Mouse (Mus musculus): ENCODE measurements at regions not wholly inside any gene's neighbourhood (a gene's known extent, or its start where the extent isn't known, plus 50 kb on each side); places are given as distances from the start of the nearest gene placed in this dataset.

DNA sequence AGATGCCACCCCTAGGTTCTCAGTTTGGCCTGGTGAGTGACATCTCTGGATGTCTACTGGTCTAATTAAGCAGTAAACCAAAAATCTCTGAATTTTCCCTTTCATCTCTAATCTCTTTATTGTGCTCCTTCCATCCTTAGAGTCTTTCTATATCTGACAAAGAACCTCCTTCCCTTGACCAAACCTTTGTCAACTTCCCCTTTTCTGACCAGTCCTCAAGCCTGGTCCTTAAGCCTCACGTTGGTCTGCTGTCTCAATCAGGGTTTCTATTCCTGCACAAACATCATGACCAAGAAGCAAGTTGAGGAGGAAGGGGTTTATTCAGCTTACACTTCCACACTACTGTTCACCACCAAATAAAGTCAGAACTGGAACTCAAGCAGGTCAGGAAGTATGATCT lies 116.4 kb upstream of the Tab2 start:
- DNase-seq (ENCODE audit: low spot score): no peak

DNA sequence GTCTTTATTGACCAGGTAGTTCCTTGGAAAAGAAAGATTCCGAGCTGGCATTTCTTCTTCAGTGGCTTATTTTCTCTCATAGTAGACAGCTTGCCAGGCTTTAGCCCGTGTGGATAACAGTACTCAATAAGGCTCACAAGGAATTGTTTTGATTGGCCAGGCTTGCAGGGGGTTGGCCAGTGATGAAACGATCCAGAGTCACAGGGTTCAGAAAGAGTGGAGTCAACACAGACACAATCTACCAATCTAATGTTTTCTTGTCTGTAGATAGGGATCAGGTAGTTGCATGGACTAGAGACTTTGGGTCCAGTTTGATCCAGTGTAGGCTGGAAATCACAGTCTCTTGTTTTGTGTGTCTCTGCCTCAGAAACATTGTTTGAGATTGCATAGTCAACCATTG lies 115.8 kb upstream of the Tab2 start:
- no peak for DNase-seq (ENCODE audit: low spot score)

DNA sequence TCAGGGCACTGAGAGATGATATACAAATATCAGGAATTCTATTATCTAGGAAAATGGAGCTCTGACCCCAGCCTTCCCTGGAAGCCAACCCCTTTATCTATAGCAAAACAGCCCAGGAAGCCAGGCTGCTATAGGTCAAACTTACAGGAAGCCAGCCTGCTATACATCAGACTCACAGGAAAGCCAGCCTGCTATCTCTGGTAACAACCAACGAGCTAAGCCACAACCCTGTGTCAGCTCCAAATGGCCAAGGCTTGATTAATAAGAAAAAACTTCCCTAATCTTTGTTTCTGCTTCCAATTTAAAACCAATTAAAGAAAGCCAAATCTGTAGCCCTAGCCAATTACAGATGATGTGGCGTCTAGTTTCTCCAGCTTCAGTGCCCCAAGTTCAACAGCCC lies 114.4 kb upstream of the Tab2 start:
- DNase-seq (ENCODE audit: low spot score): no peak

DNA sequence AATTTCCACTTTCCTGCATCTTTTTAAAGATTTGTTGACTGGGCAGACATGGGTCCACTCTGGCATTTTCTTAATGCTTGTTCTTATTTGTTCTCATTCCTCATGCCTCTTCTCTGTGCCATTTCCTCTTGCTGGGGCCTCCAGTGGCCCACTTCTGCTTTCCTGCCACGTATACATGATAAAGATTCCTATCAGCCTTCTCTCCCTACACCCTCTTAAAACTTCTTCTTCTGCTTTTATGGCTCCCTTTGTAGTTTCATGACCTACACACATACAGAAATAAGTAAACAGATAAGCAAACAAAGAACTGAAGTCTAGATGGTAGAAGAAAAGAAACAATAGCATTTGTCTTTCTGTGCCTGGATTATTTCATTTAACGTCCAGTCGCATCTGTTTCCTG lies 110.9 kb upstream of the Tab2 start:
- no peak for DNase-seq (ENCODE audit: low spot score)

DNA sequence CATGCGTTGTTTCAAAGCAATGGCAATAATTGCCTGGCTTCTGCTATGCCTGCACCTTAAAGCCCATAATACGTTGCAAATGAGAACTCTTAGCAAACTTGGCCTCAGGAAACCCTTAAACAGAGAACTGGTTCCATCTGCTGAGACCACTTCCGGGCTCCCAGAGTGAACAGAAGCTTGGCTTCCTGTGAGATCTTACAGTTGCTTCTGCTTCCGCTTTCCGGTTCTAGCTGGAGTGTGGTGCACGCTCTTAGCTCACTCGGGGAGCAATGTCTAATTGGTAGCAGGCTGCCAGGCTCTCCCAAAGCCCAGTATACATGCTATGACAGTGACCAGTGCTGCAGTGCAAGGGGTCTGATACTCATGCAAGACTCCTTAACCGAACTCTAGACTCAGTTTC lies 109.7 kb upstream of the Tab2 start:
- DNase-seq (ENCODE audit: low spot score): no peak

DNA sequence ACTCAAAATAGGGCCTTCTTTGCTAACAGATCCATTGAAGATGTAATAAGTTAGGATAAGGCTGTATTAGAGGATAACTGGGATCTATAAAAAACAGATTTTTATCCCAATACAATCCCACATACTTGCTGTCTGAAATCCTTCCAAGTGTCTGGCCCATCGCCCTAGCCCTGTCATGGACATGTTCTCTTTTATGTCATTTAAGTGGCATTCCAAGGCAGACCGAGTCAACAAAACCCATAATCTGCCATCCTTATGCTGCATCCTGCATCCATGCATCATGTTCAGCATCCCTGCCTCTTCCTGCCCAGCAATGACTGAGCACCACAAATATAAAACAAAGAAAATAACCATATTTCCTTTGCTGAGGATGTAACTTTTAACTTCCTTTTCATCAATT lies 108.3 kb upstream of the Tab2 start:
- no peak for DNase-seq (ENCODE audit: low spot score)

DNA sequence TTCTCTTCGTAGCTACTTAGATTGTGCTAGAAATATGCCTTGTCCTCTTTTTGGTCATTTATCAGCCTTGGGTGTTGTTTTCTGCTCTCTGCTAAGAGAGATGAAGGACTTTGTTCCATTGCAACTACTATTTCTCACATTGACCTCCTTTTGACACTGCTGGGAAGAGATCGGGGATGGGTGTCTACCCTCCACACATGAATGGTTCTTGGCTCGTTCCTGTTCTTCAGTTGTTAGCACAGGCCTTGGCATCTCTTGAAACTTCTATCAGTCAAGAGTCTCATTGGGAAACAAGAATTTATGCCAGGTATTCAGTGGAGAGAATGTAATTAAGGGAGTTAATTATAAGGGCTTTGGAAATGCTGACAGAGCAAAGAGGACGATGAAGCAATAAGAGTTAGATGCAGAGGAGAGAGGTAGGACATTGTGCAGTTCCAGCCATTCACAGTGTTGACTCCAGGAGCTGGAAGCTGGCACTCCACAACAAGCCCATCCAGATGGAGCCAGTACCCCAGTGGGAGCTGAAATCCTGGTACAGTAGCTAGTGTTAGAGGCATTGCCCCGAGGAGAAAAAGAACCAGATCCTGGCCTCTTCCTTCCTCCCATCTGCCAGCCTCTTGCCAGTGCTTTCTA lies 107.5 kb upstream of the Tab2 start:
- DNase-seq (ENCODE audit: low spot score): no peak

DNA sequence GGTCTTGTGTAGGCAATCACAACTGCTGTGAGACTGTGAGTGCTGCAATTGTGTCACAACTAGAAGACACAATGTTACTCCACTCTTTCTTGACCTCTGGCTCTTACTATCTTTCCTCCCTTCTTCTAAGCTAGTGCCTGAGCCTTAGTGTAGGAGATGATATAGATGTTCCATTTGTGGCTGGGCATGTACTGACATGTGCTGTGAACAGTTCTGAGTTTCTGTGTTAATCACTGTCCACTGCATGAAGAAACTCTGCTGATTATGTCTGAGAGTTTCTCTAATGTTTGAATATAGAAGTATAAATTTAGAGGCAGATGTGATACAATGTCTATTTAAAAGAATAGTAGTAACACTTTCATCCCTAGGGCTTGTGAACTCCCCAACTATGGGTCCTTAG lies 105.0 kb upstream of the Tab2 start:
- DNase-seq (ENCODE audit: low spot score): no peak

DNA sequence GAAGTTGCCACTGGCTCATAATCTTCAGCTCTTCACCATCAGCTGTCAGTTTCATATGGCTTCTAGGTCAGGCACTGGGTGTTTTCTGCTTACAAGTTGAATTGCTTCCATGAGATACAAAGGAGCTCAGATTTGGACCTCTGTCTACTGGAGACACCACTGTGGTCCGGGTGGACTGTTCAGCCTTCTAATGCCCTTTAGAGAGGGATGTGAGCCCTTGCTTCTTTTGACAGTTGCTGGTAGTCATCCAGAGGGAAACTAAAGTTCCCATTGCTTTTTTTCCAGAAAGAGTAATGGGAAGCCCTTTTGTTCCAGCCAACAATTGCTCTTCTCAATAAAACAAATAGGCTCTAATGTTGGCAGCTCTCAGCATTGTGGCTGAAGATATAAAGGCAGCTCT lies 103.7 kb upstream of the Tab2 start:
- DNase-seq (ENCODE audit: low spot score): peak; percentile 21

DNA sequence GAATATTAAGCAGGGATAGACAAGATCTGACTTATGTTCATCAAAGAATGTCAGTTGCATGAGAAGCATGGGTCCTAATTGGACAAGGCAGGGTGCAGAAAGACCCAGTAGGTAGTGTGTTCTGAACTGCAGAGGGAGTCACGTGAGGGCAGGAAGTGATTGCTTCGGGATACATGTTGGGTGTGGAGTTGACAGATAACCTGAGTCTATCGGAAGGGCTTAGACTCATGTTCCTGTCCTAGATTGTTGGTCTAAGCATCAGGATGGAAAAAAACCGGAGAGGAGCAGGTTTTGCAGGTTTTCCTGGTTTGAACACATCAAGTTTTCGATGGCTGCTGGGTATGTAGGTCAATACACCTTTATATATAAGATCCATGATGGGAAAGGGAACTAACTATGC lies 101.8 kb upstream of the Tab2 start:
- no peak for DNase-seq (ENCODE audit: low spot score)

DNA sequence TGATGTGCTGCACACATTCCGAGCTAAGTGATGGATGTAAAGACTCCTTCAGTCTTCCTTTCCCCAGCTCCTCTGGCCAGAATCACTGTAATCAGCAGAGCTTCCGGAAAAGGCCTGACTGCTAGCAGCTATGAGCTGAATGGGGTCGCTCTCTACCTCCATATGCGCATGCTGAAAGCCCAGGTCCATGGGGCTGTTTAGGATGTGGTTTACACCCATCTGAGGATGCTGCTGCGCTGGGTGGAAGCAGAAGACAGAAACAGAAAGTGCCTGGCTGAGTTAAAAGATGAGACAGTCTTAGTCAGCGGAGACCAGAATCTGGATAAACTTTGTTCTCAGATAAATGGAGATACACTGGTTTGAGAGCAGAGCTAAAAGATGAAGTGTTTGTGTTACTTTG lies 99.3 kb upstream of the Tab2 start:
- DNase-seq (ENCODE audit: low spot score): no peak

DNA sequence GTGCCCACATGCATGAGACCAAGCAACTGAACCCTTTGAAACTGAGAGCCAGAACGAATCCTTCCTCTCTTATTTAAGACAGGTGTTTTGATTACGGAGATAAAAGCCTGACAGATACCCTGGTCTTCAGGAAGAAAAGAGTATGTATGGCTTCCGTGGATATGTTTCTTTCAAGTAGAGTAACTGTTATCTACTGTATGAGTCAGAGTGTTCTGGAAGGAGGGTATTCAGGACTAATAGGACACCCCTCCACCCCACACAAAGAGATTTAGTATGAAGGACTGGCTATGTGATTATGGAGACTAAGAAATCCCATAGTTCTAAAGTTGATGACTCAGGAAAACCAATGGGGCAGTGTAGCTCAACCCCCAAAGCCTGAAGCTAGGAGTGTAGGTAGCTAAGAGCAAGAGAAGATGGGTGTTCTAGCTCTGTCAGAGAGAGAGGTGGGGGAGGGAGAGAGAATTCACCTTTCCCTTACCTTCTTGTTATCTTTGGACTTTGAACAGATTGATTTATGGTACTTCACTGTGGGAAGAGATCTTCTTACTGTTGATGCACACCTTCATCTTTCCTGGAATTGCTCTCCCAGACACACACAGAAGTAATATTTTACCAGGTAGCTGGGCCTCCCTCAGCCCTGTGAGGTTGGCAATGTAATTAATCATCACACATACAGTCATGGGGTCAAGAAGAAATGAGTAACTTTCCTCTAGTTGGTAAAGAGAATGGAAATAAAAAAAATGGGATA lies 87.6 kb upstream of the Tab2 start:
- DNase-seq (ENCODE audit: low spot score): no peak

DNA sequence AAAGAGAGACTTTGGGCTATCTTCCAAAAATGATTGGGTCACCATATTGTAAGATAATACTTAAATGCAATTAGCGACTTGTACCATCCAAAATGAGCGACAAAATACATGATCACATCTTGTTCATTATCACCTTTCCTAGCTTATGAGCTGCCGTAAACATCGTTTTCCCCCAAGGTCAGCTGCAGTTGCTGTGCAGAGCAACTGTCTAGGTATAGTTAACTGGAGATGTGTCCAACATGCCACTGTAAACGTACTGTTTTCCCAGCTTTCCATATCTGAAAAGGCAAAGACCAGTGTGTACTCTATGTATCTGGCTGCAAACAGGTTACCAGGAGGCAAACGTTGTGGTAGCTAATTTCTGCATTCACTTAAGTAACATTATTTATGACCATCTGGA lies 86.3 kb upstream of the Tab2 start:
- DNase-seq (ENCODE audit: low spot score): no peak

DNA sequence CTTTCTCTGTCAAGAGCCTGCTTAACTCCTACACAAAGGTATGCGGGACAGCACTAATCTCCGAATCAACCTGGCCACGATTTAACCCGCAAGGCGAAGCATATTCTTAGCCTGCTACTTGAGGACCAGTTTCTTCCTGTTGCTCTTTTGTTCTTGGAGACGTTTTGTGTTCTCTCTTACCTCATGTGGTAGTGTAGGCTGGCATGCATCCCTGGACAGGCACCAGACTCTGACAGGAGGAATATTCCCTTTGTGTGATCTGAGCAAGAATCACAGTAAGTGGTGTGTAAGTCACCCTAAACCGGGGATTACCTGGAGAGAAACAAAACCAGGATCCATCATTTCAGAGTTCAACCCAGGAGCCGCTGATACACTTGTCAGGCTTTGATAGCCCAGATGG lies 85.8 kb upstream of the Tab2 start:
- no peak for DNase-seq (ENCODE audit: low spot score)

DNA sequence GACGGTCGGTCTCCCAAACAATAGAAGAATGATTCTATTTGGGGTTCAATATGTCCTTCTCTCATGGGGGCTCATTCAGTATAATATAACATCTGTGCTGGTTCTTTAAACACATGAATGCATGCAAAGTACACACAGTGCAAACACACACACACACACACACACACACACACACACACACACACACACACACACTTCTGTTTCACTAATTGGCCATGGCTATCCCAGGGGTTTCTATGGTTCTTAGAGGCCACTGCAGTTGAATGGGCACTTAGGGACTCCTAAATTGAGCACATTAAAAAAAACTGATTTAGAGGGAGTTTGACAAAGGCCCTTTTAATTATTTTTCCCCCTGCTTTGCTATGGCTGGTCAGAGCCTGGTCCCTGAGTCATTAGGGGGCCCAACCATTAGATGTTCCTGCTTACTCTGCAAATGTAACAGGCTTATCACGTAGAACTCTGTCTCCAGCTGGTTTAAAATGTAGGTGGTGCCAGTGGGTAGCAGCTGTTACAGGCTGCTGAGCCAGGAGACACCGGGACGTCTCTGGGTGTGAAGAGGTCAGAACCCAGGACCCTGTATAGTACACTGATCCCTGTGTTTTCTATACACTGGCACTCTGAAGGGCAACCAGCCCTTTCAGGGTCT lies 82.1 kb upstream of the Tab2 start:
- peak; percentile 11 for DNase-seq (ENCODE audit: low spot score)

DNA sequence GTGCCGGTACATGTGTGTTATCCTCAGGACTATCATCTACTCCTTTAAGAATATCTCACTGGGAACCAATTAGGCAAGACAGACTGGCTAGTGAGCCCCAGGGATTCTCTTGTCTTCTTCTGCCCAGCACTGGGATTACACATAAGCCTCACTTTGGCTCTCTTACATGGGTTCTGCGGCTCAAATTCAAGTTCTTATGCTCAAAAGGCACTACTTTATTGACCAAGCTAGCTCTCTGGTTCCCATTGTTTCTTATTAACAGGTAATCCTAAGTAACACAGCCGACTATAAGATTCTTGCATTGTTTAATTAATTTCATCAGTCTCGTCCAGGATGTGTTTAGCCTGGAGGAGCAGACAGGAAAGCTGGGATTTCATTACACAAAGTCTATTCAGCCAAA lies 80.3 kb upstream of the Tab2 start:
- DNase-seq (ENCODE audit: low spot score): no peak

DNA sequence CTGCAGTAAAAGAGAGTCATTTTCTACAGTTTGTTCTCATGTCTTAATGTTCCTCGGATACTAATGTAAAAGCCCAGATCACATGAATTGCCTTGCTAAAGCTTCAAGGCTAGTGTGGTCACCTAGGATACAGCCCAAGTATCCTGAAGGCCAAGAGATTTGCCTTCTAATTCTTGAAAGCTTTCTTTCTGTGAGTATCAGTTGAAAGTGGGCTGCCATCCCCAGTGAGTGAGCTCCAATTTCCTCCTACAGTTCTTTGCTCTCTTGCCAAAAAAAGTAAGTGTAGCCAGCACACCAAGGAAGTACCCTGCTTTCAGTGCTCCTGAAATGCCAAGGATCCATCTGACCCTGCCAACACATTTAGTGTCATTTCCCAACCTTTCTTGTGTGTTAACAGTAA lies 79.3 kb upstream of the Tab2 start:
- DNase-seq (ENCODE audit: low spot score): no peak

DNA sequence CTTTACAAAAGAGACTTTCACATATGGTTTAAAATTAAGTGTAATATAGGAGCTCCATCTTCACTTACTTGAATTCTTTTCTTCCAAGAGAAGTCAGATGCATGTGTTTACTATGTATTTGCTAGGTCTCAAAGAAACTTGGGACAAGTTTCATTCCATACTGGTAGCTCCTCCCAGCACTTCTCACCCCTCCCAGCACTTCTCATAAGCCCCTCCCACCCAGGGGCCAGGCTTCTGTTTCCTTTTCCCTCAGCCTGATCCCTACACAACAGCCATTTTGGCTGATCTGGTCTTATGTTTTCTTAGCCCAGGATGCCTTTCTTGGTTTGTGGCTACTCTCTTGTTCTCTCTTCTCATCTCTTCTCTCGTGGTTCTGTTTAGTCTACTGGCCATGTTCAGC lies 76.2 kb upstream of the Tab2 start:
- no peak for DNase-seq (ENCODE audit: low spot score)

DNA sequence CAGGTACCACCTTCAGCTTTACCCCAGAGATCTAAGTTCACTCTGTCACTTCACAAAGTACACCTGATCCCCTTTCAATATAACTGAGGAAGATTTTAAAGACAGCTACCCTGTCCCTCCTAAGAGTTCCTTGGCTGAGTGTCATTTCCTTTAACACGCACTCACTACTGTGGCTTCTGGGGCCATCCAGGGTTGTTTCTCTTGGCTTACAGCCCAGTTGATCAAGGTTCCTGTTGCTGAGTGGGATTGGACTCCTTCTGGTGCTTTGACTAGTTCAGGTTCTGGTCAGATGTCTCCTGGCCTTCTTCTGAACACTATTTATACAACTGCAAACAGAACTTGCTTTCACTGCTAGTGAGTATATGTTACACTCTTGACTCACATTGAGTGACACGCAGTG lies 72.8 kb upstream of the Tab2 start:
- DNase-seq (ENCODE audit: low spot score): no peak

DNA sequence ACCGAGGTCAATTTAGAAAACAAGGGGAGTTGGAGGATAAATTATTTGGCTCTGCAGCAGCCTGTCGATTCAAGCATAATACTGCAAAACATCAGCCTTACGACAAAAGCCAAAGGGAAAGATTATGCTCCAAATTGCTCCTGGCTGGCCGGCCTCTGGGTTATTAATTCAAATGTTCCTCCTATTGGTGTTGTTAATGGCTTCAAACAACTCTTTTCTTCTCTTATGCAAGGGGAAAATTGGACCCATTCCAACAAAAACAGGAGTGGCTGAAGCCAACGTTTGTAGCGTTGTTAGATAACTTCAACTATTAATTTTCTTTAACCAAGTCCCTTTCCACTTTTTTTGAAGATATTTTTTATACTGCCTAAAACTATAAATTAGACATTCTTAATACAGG lies 71.0 kb upstream of the Tab2 start:
- DNase-seq (ENCODE audit: low spot score): no peak

DNA sequence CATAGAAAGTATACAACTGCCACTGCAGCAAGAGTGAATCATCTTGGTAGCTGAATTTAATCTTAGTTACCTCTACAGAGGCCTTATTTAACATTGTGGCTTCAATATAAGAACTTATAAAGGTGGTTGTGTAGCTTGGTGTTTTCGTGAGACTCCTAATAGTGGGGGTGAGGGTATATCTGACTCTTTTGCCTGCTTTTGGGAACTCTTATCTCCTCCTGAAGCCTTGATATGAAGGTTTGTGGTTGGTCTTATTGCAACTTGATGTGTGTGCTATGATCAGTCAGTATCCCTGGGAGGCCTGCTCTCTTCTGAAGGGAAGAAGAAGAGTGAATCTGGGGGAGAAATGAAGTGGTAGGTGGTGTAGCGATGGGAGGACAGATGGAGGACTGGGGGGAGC lies 67.7 kb upstream of the Tab2 start:
- DNase-seq (ENCODE audit: low spot score): no peak

DNA sequence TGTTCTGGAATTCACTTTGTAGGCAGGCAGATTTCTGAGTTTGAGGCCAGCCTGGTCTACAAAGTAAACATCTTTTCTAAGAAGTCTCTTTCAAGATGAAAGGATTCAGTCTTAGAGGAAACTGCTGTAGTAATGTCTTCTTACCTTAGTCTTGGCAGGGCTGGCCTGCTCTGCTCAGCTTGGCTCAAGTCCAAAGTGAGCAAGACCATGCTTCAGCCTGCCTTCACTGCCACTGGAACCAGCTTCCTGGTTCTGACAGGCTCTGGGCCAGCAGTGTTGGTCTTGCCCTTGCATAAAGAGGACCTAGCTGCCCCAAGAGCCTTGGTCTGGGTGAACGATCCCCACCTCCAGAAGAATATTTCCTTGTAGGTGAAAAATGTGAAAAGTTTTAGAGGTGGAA lies 65.9 kb upstream of the Tab2 start:
- no peak for DNase-seq (ENCODE audit: low spot score)

DNA sequence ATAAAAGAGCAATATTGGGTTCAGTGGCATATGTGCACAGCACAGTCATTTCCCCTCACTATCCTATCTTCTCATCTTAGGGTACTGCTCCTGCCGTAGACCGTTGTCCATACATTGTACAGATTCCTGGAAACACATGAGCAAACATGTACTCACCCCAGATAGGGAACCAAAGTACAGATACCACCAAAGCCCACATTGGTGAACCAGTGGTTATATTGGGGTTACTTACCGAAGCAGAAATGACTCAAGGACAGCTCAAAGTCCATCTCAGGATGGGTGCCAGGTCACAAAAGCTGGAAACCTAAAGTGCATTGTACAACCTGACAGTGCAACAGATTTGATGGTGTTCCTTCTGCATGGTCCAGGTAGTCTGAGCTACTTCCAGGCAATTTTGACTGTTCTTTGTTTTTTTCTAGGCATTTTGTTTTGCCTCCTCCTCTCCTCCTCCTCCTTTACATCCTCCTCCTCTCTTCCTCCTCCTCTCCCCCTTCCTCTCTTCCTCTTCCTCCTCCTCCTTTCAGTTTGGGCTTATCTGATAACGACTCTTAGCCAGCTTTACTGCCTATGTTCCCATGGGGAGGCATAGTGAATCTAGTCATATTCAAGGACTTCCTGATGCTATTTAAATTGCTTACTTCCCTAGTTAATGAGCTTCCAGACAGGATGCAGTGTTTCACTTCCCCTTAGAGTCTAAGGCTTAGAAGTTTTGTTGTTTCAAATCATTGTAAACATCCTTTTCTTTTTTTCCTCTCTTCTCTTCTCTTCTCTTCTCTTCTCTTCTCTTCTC lies 65.1 kb upstream of the Tab2 start:
- DNase-seq (ENCODE audit: low spot score): no peak

Data from left cerebral cortex, adult 11 months (tissue).